Mouse (Mus musculus) liver, adult 2 months (tissue): ENCODE data around the gene Pitx3. TPM values are rescaled to one million over a fixed set of nuclear protein-coding genes. Genes with fewer than 3 reads are reported as not detected.

Experiments used
- DNase-seq: peaks from one replicate; pipeline ENCODE4 v3.0.0-alpha.2; 2011; ENCODE audit warnings: low read depth, low spot score; ENCODE audit errors: extremely low read depth
- H3K27ac ChIP-seq: fragments of 200-500 bp; replicated peaks from 2 replicates; pipeline ENCODE4 v1.5.1; 2012; ENCODE audit warnings: low read depth, mild to moderate bottlenecking, control low read depth, inconsistent platforms, low read length; ENCODE audit not compliant: insufficient read depth
- H3K27me3 ChIP-seq: fragments of 200-500 bp; 2 replicates; pipeline ENCODE4 v1.6.1; 2012; ENCODE audit warnings: mild to moderate bottlenecking, moderate library complexity, low read length, inconsistent platforms; ENCODE audit not compliant: control insufficient read depth, insufficient read depth
- H3K36me3 ChIP-seq: fragments of 200-500 bp; 2 replicates; pipeline ENCODE4 v1.6.1; 2012; ENCODE audit warnings: low read length, inconsistent platforms; ENCODE audit not compliant: control insufficient read depth, insufficient read depth
- H3K4me1 ChIP-seq: fragments of 200-500 bp; 2 replicates; pipeline ENCODE4 v1.6.1; 2011; ENCODE audit warnings: low read length; ENCODE audit not compliant: control insufficient read depth, insufficient read depth
- H3K4me3 ChIP-seq: fragments of 200-500 bp; 2 replicates; pipeline ENCODE4 v1.5.1; 2011; ENCODE audit warnings: low read depth, mild to moderate bottlenecking, control low read depth, low read length, moderate library complexity; ENCODE audit not compliant: insufficient read depth
- H3K79me2 ChIP-seq: fragments of 200-500 bp; 2 replicates; pipeline ENCODE4 v1.6.1; 2012; ENCODE audit warnings: inconsistent platforms, mild to moderate bottlenecking, low read length, moderate library complexity; ENCODE audit not compliant: control insufficient read depth, insufficient read depth
- H3K9ac ChIP-seq: fragments of 200-500 bp; 2 replicates; pipeline ENCODE4 v1.6.1; 2012; ENCODE audit warnings: low read depth, mild to moderate bottlenecking, control low read depth, inconsistent platforms, low read length
- CTCF ChIP-seq: fragments of 200-500 bp; IDR thresholded peaks from 2 replicates; pipeline ENCODE4 v1.5.1; 2011; ENCODE audit warnings: low read depth, low read length, control low read depth
- POLR2A ChIP-seq: fragments of 200-500 bp; IDR thresholded peaks from 2 replicates; pipeline ENCODE4 v1.6.1; 2011; ENCODE audit warnings: low read length, control low read depth; ENCODE audit not compliant: insufficient read depth; ENCODE audit errors: extremely low read depth
- WGBS: fragments of 180-500 bp; shearing (Covaris S2); methylation state at CpG from one replicate; pipeline ENCODE4 v1.1.7; 2018; 5-methylcytosine and 5-hydroxymethylcytosine counted together
- polyA plus RNA-seq: library from polyadenylated mRNA; depleted of rRNA; stranded (reverse); fragments of >200 nt; gene quantifications from 2 replicates; pipeline ENCODE4 v1.2.3, GENCODE M21; 2012
- total RNA-seq: library from RNA; depleted of rRNA; stranded (reverse); fragments of >200 nt; gene quantifications from 2 replicates; pipeline ENCODE4 v1.2.3, GENCODE M21; 2014

The Pitx3 gene
- total and polyA plus RNA-seq, 2 experiments = not detected

DNA sequence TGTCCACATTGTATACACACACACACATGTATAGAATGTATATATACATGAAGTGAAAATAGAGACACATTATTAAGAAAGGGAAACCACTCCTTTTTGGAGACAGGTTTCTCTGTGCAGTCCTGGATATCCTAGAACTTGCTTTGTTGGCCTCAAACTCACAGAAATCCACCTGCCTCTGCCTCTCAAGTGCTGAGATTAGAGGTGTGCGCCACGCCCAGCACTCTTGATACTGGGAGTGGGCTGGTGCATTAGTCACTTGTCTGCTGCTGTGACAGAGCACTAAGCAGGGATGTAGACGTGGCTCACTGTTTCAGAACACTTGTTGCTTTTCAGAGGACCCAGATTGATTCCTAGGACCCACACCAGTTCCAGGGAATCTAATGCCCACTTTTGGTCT lies 17.8 kb upstream of the Pitx3 start:
- no peak for TF ChIP-seq CTCF
- TF ChIP-seq POLR2A = no peak
- H3K4me1 ChIP-seq = no peaks in the 10 kb centered on the region
- peaks cover 7% of the 10 kb centered on the region; the same call in 1 of the 2 replicates for H3K79me2 ChIP-seq
- no peak overlapping the region for H3K27ac ChIP-seq
- peaks cover 38% of the 10 kb centered on the region for H3K36me3 ChIP-seq
- H3K9ac ChIP-seq = no peak overlapping the region
- DNase-seq = no peak
- 98% methylated on average over 3 of the region's 3 CpGs for WGBS
- no peak overlapping the region for H3K4me3 ChIP-seq
- no peaks in the 10 kb centered on the region for H3K27me3 ChIP-seq

DNA sequence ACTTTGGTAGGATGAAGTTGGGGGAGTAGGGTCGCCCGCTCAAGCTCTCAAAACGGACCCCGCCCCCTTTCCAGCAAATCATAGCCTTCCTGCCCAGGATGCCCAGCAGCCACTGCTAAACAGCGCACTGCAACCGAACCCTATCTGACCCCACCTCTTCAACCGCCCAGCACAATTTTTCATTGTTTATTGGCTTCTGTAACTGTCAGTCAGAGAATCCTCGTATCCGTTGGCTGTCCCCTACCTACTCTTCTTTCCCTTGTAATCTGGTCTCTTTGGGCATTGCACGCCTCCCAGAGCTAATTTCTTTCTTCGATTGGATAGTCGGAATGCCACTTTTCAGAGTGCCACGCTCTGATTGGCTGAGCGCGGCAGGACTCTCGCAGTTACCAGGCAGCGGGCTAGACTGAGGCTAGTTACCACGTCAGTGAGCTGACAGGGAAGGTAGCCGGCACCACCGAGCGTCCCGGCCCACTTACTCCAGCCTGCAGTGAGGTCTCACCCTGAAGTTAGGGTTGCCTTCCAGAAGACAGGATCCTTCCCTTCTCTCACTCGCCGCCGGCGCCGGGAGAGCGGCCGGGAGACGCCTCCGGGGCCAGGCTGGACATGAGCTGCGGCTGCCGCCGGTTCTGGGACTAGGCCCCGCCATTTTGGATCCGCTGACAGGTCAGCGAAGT lies 4.1 kb upstream of the Pitx3 start, which contains the start of gene Gbf1:
Gene Gbf1, plus strand, starts transcription at position 383 of the 677 bp plus-strand sequence.
- peak; percentile 99 for DNase-seq
- TF ChIP-seq CTCF (no peak), POLR2A (peak; percentile 89)
- H3K4me1 ChIP-seq = peaks cover 24% of the 10 kb centered on the region
- no peaks in the 10 kb centered on the region for H3K36me3 ChIP-seq
- H3K79me2 ChIP-seq = peaks cover 24% of the 10 kb centered on the region
- WGBS = under 1% methylated on average over 33 of the region's 37 CpGs
- peak within 1 kb of the TSS; percentile 53 for H3K27ac ChIP-seq
- peak within 1 kb of the TSS; percentile 72 for H3K4me3 ChIP-seq
- peaks cover 3% of the 10 kb centered on the region; the same call in 1 of the 2 replicates for H3K27me3 ChIP-seq
- H3K9ac ChIP-seq = peak within 1 kb of the TSS; percentile 78

DNA sequence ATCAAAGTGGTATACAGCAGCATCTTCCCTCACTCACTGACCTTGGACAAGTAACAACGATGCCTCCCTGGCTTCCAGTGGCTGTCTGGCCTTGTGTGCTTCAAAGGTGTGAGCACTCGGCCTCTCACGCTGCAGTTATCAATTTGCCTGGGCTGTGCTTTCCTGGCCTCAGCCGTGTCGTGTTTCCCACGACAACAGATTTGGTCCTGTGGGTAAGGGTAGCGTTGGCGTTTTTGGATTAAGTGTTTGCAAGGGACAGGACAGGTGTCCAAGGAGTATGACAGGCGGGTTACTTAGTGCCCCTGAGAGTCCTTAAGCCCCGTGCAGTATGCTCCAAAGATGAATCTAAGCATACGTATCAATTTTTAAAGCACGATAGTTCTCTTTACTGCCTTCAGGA lies 965 bp upstream of the Pitx3 start:
- no peaks in the 10 kb centered on the region for H3K36me3 ChIP-seq
- peaks cover 3% of the 10 kb centered on the region; the same call in 1 of the 2 replicates for H3K27me3 ChIP-seq
- no peak overlapping the region for H3K4me3 ChIP-seq
- H3K9ac ChIP-seq = no peak overlapping the region
- H3K4me1 ChIP-seq = peaks cover 12% of the 10 kb centered on the region
- 44% methylated on average over 12 of the region's 12 CpGs for WGBS
- peaks cover 16% of the 10 kb centered on the region for H3K79me2 ChIP-seq
- no peak overlapping the region for H3K27ac ChIP-seq
- TF ChIP-seq CTCF (no peak), POLR2A (no peak)
- no peak for DNase-seq

DNA sequence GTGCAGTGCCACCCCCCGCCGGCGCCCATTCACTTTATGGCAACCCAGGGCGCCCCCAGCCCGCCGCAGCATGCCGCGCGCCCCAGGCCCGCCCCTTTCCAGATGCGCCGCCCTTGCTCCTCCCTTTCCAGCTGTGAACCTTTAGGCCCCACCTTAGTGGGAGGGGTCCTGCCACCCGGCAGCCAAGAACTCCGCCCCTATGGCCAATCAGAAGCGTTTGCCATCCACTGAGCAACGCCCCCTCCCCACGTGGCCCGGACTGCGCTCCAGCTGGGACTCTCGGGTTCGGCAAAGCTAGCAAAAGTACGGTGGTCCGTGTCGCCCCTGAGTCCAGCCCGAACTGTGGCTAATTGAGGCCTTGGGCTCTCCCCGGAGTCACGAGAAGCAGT lies 240 bp upstream of the Pitx3 start:
- Histone ChIP-seq H3K36me3 (no peaks in the 10 kb centered on the region), H3K27ac (no peak overlapping the region), H3K9ac (peak overlapping the region; percentile 42; the same call in 1 of the 2 replicates), H3K27me3 (peaks cover 3% of the 10 kb centered on the region; the same call in 1 of the 2 replicates), H3K79me2 (peaks cover 9% of the 10 kb centered on the region; the same call in 1 of the 2 replicates), H3K4me3 (peak overlapping the region; percentile 67), H3K4me1 (peaks cover 6% of the 10 kb centered on the region)
- TF ChIP-seq CTCF (no peak), POLR2A (no peak)
- under 1% methylated on average over 26 of the region's 27 CpGs for WGBS
- DNase-seq = peak; percentile 76

DNA sequence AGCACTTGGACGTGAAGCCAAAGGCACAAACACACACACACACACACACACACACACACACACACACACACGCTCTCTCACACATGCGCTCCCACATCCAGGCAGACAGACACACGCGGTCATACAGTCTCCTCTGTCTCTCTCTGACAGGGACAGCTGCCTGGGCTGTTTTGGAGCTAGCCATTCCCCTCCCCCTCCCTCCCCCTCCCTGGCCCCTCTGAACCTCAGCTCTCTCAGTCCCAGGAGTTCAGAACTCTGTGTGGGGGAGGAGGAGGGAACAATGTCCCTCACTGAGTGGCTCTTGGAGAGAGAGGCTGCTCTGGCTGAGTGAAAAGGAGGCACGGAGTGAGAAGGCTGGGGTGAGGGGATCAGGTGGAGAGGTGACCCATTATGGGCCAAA lies 7.0 kb downstream of the Pitx3 start:
- no peaks in the 10 kb centered on the region for H3K27me3 ChIP-seq
- no peaks in the 10 kb centered on the region for H3K79me2 ChIP-seq
- no peak overlapping the region for H3K27ac ChIP-seq
- no peaks in the 10 kb centered on the region for H3K36me3 ChIP-seq
- DNase-seq = no peak
- TF ChIP-seq CTCF (no peak), POLR2A (no peak)
- 0 out of 2 replicates have a peak, but pooled peaks cover 3% of the 10 kb centered on the region for H3K4me1 ChIP-seq
- 58% methylated on average over 6 of the region's 6 CpGs for WGBS
- no peak overlapping the region for H3K4me3 ChIP-seq
- no peak overlapping the region for H3K9ac ChIP-seq

DNA sequence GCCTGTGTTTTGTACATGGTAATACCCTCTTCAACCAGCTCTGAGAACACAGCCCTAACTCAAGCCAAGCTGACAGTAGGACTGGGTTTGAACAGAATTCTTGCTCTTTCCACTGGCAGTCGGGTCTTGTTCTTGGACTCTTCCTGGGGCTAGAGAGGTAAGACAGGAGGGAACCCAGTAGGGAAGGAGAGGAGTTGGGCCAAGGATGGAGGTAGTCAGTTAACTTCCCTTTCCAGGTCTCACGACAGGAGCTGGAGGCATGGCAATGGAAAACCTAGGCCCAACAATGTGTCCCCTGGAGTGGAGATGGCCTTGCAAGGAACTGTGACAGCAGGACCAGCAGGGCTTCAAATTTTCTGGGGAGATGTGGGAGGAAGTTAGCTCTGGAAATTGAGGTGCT lies 7.8 kb downstream of the Pitx3 start:
- Histone ChIP-seq H3K27me3 (no peaks in the 10 kb centered on the region), H3K4me1 (peaks cover 8% of the 10 kb centered on the region; the same call in 1 of the 2 replicates), H3K36me3 (no peaks in the 10 kb centered on the region), H3K79me2 (no peaks in the 10 kb centered on the region), H3K27ac (no peak overlapping the region), H3K4me3 (no peak overlapping the region), H3K9ac (no peak overlapping the region)
- 80% methylated on average over 2 of the region's 2 CpGs for WGBS
- no peak for DNase-seq
- TF ChIP-seq POLR2A (no peak), CTCF (no peak)
